Mouse (Mus musculus): Measurements from ENCODE around the gene Smim4. TPM values are rescaled to one million over a fixed set of nuclear protein-coding genes. Genes with fewer than 3 reads are reported as not detected.

The Smim4 gene
- total RNA-seq, 2 experiments from 2014 or later: 50.5 to 85.0 TPM

DNA sequence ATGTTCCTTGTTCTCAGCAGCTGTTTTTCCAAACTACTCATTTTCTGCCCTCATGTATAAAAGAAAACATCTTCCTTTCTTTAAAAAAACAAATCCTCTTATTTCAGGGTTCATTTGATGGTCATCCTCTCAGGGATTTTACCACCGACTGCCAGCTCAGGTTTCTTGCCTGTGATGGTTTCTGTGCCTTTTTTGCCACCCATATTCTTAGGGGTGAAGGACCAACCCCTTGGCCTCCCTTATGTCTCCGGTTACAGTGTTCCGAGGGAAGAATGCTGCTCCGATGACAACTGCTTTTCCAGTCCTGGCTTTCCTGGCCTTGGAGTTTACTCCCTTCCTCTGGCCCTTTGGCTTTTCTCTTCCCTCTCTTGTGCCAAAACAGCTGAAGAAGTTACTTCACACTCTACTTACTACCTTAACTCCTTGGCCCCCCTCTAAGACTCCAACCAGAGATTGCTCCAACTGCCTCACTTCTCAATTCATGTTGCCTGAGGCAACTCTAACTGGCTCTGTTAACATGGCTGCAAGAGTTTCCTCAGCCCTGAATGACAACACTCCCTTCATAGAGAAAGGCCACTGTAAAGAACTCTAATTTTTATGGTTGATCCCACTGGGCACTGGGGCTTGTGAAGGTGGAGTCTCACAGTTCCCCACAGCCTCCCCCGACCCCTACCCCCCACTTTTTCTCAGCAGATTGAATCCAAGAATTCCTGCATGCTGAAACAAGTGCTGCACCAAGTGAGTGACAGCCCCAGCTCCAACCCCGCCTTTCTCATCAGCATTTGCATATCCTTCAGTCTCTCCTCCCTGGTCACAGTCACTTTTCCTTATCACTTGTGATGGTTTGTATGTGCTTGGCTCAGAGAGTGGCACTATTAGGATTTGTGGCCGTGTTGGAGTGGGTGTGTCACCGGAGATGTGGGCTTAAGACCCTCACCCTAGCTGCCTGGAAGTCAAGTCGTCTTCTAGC, 3.4 kb downstream of the Smim4 start:
- no peak for DNase-seq

DNA sequence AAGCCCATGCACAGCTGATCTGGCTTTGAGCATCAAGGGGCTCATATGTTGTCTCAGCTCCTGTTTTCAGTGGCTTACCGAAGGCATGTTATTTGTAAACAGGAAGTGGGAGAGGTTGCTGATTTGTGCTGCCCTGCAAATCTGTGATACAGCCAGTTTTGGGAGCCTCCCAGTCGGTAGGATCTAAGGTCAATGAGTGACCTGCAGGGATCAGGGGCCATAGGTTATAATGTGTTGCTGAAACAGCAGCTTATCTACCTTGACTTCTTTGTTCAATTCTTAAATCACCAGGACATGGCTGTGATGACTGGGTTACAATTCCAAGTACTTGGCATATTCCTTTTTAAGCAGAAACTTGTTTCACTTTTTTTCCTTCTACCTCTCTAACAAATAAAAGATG, 13.2 kb downstream of the Smim4 start:
- DNase-seq: no peak

DNA sequence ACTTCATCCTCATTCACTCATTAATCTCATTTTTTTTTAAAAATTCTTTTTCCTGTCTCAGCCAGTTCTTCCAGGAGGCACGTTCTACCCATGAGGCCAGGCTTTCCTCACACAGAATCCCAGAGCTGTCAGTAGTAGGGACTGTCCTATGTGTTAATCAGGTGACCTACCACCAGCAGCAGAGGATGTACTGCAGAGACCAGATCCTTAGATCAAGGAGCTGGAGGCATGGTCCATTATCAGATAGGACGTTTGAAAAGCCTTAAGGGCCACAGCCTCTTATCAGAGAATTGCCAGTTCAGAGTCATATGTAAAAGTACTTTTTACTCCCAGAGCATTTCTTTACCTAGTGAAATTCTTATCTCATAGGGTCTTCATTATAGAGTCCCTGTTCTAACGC, 14.7 kb downstream of the Smim4 start:
- DNase-seq: no peak

DNA sequence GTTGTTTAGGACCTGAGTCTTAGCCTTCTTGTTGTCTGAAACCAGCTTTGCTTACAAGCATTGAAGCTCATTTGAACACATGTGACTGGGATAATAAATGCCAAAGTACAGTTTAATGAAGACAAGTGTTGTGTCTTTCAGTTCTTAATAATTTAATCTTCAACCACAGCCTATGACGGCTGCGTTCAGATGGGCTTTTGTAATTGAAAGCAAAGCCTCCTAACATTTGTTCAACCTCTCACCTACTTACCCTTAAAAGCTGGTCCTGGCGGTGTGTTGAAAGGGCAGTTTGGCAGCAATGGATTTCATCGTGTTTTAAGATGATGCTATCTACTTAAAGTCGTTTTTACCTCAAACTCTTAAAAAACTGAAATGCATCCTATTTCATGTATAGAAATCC, 16.6 kb downstream of the Smim4 start:
- no peak for DNase-seq

DNA sequence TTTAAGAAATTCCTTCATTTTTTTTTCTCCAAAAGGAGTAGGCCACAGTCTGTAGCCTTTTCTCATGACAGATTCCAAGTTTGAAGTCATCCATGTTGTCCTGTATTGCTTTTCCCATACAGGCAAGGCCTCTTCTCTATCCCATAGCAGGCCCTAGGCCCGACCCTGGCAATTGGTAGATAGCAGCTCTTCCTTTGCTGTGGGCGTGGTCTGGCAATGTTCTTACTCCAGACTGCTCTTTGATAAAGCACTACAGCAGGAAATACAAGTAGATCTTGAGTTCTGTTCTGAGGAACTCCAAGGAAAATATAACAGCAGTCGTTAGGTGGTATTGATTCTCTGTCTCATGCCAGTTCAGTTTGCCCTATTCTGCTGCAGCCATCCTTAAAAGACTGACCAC, 18.1 kb downstream of the Smim4 start:
- DNase-seq: no peak

DNA sequence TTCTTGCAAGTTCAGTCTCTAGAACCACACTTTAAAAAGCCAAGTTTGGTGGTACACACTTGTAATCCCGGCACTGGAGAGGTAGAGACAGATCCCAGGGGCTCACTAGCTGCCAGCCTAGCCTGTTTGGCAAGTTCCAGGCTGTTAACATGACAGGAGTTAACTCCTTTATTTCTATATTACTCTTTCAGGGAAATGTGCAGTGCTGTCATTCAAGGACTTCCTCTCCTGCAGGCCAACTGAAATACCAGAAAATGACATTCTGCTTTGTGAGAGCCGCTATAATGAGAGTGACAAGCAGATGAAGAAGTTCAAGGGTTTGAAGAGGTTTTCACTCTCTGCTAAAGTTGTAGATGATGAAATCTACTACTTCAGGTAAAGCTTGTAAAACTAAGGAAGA, 23.6 kb downstream of the Smim4 start:
- DNase-seq: no peak

DNA sequence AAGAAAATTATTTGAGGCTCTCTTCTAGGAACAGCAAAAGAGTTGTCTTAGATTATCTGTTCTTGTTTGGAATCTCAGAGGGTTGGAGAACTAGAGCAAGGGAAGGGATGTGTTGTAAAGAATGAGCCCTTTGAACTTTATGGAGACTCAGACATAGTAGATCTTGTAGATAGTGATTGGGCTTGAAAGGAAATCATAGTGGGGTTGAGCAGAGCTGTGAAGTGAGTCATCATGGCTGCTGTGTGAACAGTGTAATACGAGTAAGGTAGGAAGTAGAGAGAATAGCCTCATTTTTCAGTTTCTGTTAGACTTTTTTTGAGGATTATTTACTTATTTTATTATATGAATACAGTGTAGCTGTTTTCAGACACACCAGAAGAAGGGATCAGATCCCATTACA, 38.8 kb downstream of the Smim4 start:
- DNase-seq: no peak

DNA sequence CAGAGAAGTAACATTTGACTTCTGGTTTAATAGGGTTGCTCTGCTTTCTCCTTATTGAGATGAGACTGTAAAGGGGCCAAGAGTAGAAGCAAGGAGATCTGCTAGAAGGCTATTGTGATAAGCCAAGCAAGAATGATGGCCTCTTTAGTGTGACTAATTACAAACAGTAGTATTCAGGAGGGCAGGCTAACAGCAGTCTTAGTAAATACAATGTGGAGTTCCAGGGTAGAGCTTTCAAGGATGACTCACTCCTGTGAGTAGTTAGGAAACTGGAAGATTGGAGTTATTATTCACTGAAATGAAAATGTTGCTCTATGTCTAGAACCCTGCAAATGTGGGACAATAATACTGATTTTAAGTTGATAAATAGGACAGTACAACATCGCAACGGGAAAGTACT, 40.2 kb downstream of the Smim4 start:
- no peak for DNase-seq

DNA sequence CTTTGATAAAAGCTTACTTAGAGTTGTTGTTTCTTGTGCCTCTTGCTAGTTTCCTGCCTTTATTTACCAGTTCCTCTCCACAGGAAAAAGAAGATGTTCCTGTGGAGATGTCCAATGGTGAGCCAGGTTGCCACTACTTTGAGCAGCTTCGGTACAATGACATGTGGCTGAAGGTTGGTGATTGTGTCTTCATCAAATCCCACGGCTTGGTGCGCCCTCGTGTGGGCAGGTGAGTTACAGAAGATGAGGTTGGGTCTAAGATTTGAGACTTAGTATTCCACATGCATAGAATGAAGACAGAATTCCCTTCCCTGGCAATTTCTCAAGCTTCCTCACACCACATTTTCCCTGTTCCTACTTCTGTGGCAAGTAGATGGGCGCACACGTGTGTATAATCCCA, 41.3 kb downstream of the Smim4 start:
- DNase-seq: no peak

DNA sequence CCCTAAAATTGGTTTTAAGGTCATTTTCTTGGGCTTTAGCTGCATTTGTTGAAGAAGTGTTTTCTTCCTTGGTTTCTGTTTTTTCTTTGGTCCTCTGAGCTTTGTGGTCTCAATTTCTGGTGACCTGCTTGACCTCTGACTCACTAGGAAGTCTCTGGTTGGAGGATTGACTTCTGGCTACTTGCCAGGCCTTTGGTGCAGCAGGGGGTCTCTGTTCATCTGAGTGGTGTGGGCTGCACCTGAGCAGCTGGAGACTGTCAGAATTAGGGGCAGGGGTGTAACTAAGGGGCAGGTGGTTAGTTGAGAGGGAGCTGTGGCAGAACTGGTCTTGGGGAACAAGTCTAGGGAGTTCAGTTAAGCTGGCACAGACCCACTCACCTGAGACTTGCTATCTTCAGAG, 47.6 kb downstream of the Smim4 start:
- no peak for DNase-seq

DNA sequence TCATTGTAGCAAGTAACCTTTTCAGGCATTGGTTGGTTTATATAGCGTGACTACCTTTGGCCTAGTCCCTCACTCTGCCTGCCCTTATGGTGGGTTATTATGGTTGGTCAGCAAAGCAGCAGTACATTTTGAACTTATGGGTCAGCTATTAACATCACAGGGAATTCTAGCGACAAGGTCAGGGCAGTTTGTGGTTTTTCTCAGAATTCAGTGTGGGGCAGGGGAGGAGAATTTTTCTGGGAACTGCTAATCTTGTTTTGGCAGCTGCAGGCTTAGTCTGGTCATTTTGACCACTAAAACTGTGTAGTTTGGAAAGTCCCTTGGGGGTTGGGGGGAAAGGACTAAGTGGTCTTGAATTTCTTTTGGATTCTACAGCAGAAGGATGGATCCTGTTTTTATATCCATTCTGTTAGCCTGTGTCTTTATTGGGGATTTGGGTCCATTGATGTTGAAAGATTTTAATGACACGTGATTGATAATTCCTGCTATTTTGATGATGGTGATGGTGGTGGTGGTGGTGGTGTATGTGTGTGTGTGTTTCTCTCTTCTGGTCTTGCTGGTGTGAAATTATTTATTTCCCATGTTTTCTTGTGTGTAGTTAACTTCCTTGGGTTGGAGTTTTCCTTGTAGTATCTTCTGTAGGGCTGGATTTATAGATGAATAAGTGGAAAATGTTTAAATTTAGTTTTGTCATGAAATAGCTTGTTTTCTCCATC, 49.3 kb downstream of the Smim4 start:
- DNase-seq: no peak

DNA sequence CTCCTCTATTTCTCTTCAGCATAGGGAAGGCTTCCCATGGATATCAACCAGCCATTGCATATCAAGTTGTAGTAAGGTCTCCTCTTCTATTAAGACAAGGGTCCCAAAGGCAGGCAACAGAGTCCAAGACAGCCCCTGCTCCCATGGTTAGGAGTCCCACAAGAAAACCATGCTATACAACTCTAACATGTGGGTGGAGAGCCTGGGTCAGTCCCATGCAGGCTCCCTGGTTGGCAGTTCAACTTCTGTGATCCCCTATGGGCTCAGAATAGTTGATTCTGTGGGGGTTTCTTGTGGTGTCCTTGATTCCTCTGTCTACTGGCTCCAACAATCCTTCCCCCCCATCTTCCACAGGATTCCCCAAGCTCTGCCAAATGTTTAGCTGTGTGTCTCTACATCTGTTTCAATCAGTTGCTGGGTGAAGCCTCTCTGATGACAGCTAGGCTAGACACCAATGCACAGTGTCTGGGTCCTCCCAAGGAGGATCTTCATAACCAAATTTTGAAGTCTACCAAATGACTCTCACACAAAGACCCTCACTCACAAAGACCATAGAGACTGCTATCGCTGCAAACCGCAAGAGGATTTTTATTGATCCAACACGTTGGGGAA, 50.1 kb downstream of the Smim4 start:
- no peak for DNase-seq

DNA sequence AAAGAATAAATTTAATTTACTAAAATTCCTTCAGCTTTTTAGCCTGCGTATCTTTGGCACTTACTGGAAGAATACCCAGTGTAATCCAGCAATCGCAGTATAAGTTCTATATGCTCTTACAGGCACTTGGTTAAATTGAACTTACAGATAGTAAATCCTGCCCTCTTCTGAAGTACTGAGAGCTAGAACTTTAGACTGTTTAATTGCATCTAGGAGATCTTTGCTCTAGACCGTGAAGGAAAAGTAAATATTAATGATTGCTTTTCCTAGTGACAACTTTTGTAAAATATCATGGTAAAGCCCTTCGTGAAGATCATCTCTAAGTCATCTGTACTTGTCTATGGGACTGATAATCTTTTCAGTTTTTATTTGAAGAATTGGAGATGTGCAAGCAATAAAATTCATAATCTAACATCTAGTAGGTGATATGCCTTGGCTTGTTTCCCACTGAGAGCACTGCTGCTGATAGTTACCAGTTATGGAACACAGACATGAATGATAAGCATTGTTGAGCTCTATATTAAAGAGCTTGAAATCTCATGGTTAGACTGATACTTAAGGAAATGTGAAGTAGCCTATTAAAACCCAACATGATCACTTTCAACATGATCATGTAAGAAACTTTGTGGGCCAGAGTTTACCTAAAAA, 59.5 kb downstream of the Smim4 start:
- no peak for DNase-seq

DNA sequence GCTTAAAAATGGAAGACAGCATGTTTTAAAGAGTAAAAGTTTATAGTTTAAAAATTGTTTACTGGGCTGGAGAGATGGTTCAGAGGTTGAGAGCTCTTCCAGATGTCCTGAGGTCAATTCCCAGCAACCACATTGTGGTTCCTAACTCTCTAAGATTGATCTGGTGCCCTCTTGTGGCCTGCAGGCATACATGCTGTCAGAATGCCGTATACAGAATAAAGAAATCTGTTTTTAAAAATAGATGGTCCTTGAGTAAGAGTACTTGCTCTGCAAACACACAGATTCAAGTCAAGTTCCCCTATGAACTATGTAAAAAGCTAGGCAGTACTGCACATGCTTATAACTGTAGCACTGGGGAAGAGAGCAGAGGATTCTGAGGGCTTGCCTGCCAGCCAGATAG, 66.5 kb downstream of the Smim4 start:
- peak; percentile 5 to 40 for DNase-seq

DNA sequence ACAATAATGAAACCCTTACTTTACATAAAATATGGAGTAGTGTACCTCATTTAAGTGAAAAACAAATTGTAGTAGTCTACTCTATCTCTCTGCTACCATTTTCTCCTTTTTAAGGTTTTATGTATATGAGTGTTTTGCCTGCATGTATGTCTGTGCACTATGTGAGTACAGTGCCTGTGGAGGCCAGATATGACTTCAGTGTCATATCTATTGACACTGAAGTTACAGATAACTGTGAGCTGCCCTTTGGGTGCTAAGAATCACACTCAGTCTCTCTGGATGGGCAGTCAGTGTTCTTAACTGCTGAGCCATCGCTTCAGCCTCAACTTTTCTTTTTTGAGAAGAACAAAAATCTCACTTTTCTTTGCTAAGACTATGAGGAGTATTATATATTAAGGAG, 82.9 kb downstream of the Smim4 start:
- no peak for DNase-seq

DNA sequence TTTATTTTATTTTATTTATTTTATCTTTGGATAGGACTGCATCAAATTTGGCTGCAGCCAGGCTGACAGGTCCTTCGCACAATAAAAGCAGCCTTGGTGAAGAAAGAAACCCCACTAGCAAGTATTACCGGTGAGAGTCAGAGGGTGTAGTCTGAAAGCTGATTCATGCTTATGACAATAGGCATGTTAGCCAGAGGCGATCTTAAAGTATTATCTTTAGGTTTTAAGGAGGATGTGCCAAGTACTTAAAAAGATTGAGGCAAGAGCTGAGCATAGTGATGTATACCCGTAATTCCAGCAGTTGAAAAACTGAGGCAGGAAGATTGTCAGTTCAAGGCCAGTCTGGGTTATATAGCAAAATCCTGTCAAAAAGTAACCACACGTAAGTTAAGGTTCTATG, 83.5 kb downstream of the Smim4 start:
- DNase-seq: no peak

Other genes starting within 250 kb of the Smim4 start
- 1 to 10 TPM; 2.2 to 4.7 TPM for gene Mustn1, start 249.8 kb downstream of the Smim4 start, total RNA-seq (2021)
- gene Itih4, start 242.5 kb downstream of the Smim4 start, total RNA-seq (2021): 1 to 10 TPM; 4.5 to 5.3 TPM
- 1 to 10 TPM in 1 of 2 experiments, under 1 TPM in 1; 0.16 to 2.0 TPM for gene Itih3, start 205.2 kb downstream of the Smim4 start, total RNA-seq (2021)
- under 1 TPM in 1 of 2 experiments, not detected in 1; 0.36 TPM for gene Itih1, start 185.7 kb downstream of the Smim4 start, total RNA-seq (2021)
- 10 to 100 TPM; 11.2 to 12.6 TPM for gene Nek4, start 177.6 kb downstream of the Smim4 start, total RNA-seq (2021)
- 10 to 100 TPM; 45.8 to 49.2 TPM for gene Glt8d1, start 127.6 kb downstream of the Smim4 start, total RNA-seq (2021)
- gene Spcs1, start 127.3 kb downstream of the Smim4 start, total RNA-seq (2021): 100 to 1,000 TPM; 240 to 257 TPM
- 10 to 100 TPM; 56.9 to 57.6 TPM for gene Pbrm1, start 109.8 kb downstream of the Smim4 start, total RNA-seq (2021)
- 100 to 1,000 TPM in 1 of 2 experiments, 10 to 100 TPM in 1; 70.5 to 126 TPM for gene Gnl3, start 109.8 kb downstream of the Smim4 start, total RNA-seq (2021)
- gene Nt5dc2, start 2.1 kb upstream of the Smim4 start, total RNA-seq (2021): 10 to 100 TPM; 24.0 to 29.3 TPM
- gene Stab1, start 39.7 kb upstream of the Smim4 start, total RNA-seq (2021): 10 to 100 TPM; 61.7 to 88.5 TPM
- gene Tnnc1, start 79.4 kb upstream of the Smim4 start, total RNA-seq (2021): 1 to 10 TPM in 1 of 2 experiments, under 1 TPM in 1; 0.76 to 1.5 TPM
- gene Nisch, start 88.0 kb upstream of the Smim4 start, total RNA-seq (2021): 100 to 1,000 TPM; 265 to 294 TPM
- 1 to 10 TPM; 5.7 to 9.6 TPM for gene Sema3g, start 88.9 kb upstream of the Smim4 start, total RNA-seq (2021)
- 1 to 10 TPM; 5.1 to 8.9 TPM for gene Phf7, start 122.4 kb upstream of the Smim4 start, total RNA-seq (2021)
- gene Bap1, start 122.5 kb upstream of the Smim4 start, total RNA-seq (2021): 10 to 100 TPM; 61.8 to 63.2 TPM
- gene Dnah1, start 194.9 kb upstream of the Smim4 start, total RNA-seq (2021): 1 to 10 TPM; 1.5 to 1.7 TPM
- 10 to 100 TPM; 43.5 to 45.0 TPM for gene Capn7, start 207.7 kb upstream of the Smim4 start, total RNA-seq (2021)